Mouse (Mus musculus): Measurements from ENCODE around the gene Rps27rt. TPM values are rescaled to one million over a fixed set of nuclear protein-coding genes. Genes with fewer than 3 reads are reported as not detected.

Gene Rps27rt
- polyA plus RNA-seq, 1 experiment from 2014 or later: 226 TPM

DNA sequence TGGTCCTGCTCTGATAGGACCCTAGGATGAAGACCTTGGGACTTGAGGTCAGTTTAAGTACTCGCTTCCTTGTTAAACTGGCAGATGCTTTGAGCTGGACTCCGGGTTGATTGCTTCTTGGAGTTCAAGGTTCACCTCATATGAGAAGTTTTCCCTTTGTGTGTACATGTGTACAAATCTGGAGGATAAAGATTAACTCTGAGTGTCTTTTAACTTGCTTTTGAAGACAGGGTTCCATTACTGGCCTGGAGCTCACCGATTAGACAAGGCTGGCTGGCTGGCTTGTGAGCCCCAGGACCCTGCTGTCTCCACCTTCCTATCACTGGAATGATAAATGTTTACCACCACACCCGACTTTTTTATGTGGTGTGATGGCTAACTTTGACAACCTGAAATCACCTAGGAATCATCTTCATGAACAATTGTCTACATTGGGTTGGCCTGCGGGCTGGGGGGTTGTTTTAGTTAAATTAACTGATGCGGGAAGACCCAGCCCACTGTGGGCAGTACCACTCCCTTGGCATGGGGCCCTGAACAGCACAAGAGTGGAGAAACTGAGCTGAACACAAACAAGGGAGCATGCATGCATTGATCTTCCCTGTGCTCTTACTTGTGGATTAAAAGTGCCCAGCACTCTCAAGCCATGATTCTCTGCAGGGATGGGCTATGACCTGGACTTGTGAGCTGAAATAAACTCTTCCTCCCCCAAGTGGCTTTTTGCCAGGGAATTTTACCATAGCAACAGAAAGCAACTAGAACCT, 16.7 kb upstream of the Rps27rt start:
- H3K36me3 ChIP-seq: no peaks in the 10 kb centered on the region
- no peaks in the 10 kb centered on the region for H3K9me3 ChIP-seq (replicated peaks)
- DNase-seq (ENCODE audit: low spot score): no peak
- no peaks in the 10 kb centered on the region for H3K27me3 ChIP-seq (ENCODE audit: low read depth, poor library complexity, severe bottlenecking)
- no peaks in the 10 kb centered on the region for H3K4me1 ChIP-seq
- 90% methylated on average over 6 of the region's 6 CpGs for WGBS
- no peak overlapping the region for H3K4me3 ChIP-seq
- H3K27ac ChIP-seq: no peak overlapping the region

DNA sequence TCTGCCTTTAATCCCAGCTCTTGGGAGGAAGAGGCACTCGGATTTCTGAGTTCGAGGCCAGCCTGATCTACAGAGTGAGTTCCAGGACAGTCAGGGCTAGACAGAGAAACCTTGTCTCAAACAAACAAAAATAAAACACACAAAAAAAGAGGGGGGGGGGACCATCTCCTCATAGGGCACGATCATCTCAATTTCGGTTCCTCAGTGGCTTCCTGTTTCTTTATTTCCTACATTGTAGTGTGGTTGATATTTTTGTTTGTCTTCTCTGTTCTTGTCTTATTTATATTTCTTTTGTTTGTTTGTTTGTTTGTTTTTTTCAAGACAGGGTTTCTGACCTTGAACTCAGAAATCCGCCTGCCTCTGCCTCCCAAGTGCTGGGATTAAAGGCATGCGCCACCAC, 13.9 kb upstream of the Rps27rt start:
- Histone ChIP-seq H3K9me3 (replicated peaks) (no peaks in the 10 kb centered on the region), H3K4me1 (no peaks in the 10 kb centered on the region), H3K36me3 (no peaks in the 10 kb centered on the region), H3K4me3 (no peak overlapping the region), H3K27ac (no peak overlapping the region), H3K27me3 (ENCODE audit: low read depth, poor library complexity, severe bottlenecking) (no peaks in the 10 kb centered on the region)
- no peak for DNase-seq (ENCODE audit: low spot score)
- 96% methylated on average over 6 of the region's 6 CpGs for WGBS

DNA sequence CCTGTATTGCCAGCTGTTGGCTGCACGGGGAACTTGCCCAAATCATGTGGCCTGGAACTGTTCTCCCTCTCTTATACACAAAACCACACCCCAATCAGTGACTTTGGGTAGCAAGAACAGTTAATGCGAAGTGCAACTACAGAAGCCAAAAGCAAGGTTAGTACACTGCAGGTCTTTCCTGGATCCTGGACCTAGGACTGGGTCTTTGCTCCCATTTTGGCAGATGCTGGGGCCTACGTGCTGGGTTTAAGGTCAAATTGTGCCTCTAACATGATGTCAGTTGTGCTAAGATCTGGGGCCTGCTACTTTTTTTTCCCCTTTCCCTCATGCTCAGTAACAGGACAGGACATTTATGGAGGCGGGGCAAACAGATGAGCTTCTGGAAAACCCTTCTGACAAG, 13.2 kb upstream of the Rps27rt start:
- H3K27ac ChIP-seq: no peak overlapping the region
- no peaks in the 10 kb centered on the region for H3K36me3 ChIP-seq
- WGBS: 90% methylated on average over 4 of the region's 4 CpGs
- H3K9me3 ChIP-seq (replicated peaks): no peaks in the 10 kb centered on the region
- H3K4me3 ChIP-seq: no peak overlapping the region
- H3K4me1 ChIP-seq: no peaks in the 10 kb centered on the region
- H3K27me3 ChIP-seq (ENCODE audit: low read depth, poor library complexity, severe bottlenecking): no peaks in the 10 kb centered on the region
- no peak for DNase-seq (ENCODE audit: low spot score)

DNA sequence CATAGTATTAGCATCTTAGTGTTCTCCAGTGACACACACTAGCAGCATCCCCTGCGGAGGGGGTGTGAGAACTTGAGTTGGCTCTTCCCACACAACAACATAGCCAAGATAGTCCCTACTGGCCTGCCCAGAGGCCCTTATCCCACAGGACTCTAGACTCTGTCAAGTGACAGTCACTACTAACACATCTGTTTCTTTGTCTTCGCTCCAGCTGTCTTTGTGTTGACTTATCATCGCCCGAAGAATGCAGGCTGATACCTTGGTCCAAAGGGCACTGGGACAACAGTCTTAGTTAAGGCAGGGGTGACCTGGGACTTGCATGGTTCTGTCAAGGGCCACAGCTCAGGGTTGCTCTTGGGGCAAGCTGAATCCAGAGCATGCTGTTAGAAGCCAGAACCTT, 12.7 kb upstream of the Rps27rt start:
- no peak for DNase-seq (ENCODE audit: low spot score)
- no peaks in the 10 kb centered on the region for H3K27me3 ChIP-seq (ENCODE audit: low read depth, poor library complexity, severe bottlenecking)
- no peaks in the 10 kb centered on the region for H3K36me3 ChIP-seq
- no peaks in the 10 kb centered on the region for H3K4me1 ChIP-seq
- no peak overlapping the region for H3K4me3 ChIP-seq
- WGBS: 93% methylated on average over 4 of the region's 4 CpGs
- no peak overlapping the region for H3K27ac ChIP-seq
- H3K9me3 ChIP-seq (replicated peaks): no peaks in the 10 kb centered on the region

DNA sequence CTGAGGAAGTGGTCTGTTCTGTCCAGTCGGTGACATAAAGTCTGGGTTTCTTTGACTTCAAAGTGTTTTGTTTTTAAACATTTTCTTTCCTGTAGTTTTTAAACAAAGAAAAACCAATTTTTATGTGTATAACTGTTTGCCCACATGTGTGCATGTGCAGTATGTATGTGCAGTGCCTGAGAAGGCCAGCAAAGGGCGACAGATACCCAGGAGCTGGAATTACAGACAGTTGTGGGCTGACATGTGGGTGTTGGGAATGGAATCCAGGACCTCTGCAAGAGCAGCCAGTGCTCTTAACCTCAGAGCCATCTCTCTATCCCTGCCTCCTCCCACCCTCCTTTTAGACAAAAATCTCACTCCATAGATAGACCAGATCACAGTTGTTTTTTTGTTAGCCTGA, 10.0 kb upstream of the Rps27rt start:
- no peaks in the 10 kb centered on the region for H3K27me3 ChIP-seq (ENCODE audit: low read depth, poor library complexity, severe bottlenecking)
- 92% methylated on average over 2 of the region's 2 CpGs for WGBS
- no peaks in the 10 kb centered on the region for H3K9me3 ChIP-seq (replicated peaks)
- H3K4me1 ChIP-seq: no peaks in the 10 kb centered on the region
- no peak overlapping the region for H3K4me3 ChIP-seq
- H3K27ac ChIP-seq: no peak overlapping the region
- no peak for DNase-seq (ENCODE audit: low spot score)
- H3K36me3 ChIP-seq: no peaks in the 10 kb centered on the region

DNA sequence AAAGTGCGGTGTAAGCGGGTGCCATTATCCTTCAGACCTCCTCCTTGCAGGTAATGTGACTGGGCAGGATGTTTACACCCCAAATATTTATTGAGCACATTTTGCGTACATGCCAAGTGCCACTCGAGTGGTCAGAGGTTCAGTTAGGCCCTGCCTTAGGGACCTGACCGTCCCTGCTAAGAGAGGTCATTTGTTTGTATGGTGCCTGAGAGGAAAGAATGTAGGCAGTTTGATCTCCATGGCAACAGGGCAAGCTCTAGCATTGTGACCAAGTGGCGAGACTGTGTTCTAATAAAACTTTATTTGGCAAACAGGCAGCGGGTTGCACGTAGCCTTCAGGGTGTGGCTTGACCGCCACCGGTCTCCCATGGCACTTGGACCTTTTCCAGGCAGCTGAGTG, 7.9 kb upstream of the Rps27rt start:
- no peak for DNase-seq (ENCODE audit: low spot score)
- Histone ChIP-seq H3K27ac (no peak overlapping the region), H3K36me3 (no peaks in the 10 kb centered on the region), H3K9me3 (replicated peaks) (no peaks in the 10 kb centered on the region), H3K4me3 (no peak overlapping the region), H3K4me1 (no peaks in the 10 kb centered on the region), H3K27me3 (ENCODE audit: low read depth, poor library complexity, severe bottlenecking) (no peaks in the 10 kb centered on the region)
- 85% methylated on average over 10 of the region's 10 CpGs for WGBS

DNA sequence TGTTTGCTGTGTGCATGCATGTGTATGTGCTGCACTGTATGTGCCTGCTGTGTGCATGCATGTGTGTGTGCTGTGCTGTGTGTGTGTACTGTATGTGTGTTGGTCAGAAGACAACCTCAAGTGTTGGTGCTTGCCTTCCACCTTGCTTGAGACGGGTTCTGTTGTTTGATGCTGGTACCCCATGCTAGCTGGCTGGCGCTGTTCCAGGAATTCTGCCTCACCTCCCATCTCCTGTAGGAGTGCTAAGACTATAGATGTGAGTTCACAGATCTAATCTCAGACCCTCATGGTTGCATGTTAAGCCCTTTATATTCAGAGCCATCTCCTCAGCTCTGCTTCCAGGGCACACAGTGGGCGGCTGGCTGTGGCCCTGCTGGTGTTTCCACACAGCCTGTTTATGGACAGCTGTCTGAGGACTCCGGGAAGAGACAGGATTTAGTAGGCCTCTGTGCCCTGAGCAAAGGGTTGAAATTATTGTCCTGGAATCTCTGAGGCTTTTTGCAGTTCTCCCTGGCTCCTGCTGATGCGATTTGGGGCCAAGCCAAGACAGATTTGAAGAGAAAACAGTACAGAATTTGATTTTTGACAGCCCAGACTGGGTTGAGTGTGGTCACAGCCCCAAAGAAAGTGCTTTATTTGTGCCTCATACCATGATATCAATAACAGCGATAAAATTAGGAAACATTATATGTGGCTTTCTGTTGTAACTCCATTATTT, 6.2 kb upstream of the Rps27rt start:
- H3K4me1 ChIP-seq: no peaks in the 10 kb centered on the region
- no peak overlapping the region for H3K4me3 ChIP-seq
- no peak for DNase-seq (ENCODE audit: low spot score)
- no peaks in the 10 kb centered on the region for H3K27me3 ChIP-seq (ENCODE audit: low read depth, poor library complexity, severe bottlenecking)
- 85% methylated on average over 6 of the region's 6 CpGs for WGBS
- H3K9me3 ChIP-seq (replicated peaks): no peaks in the 10 kb centered on the region
- H3K27ac ChIP-seq: no peak overlapping the region
- H3K36me3 ChIP-seq: no peaks in the 10 kb centered on the region

DNA sequence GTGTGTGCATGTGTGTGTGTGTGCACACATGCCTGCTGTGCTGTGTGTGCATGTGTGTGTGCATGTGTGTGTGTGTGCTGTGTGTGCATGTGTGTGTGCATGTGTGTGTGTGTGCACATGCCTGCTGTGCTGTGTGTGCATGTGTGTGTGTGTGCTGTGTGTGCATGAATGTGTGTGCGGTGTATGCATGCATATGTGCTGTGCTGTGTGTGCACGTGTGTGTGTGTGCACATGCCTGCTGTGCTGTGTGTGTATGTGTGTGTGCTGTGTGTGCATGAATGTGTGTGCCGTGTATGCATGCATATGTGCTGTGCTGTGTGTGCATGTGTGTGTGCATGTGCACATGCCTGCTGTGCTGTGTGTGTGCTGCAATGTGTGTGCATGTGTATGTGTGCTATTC, 5.5 kb upstream of the Rps27rt start:
- no peaks in the 10 kb centered on the region for H3K36me3 ChIP-seq
- H3K9me3 ChIP-seq (replicated peaks): no peaks in the 10 kb centered on the region
- no peak overlapping the region for H3K4me3 ChIP-seq
- WGBS: 91% methylated on average over 3 of the region's 3 CpGs
- no peak overlapping the region for H3K27ac ChIP-seq
- no peaks in the 10 kb centered on the region for H3K27me3 ChIP-seq (ENCODE audit: low read depth, poor library complexity, severe bottlenecking)
- no peaks in the 10 kb centered on the region for H3K4me1 ChIP-seq
- DNase-seq (ENCODE audit: low spot score): no peak

DNA sequence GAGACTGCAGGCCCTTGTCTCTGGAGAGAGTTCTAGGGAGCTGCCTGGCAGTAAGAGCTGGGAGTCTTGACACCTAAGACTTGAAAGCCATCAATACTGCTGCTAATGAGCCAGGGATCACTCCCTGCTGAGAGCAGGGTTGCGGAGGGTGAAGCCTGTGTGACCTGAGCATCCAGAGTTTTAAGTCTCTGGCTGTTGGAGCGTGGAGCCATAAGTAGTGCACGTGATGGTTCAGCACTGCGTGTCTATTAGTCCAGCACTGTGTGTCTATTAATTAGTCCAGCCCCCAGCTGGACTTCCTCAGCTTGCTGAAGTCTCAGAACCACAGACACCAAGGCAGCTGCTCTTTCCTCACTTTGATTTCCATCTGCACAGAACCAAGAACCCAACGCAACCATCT, 3.8 kb upstream of the Rps27rt start:
- no peaks in the 10 kb centered on the region for H3K27me3 ChIP-seq (ENCODE audit: low read depth, poor library complexity, severe bottlenecking)
- H3K36me3 ChIP-seq: no peaks in the 10 kb centered on the region
- 86% methylated on average over 5 of the region's 5 CpGs for WGBS
- DNase-seq (ENCODE audit: low spot score): no peak
- H3K27ac ChIP-seq: no peak overlapping the region
- no peaks in the 10 kb centered on the region for H3K4me1 ChIP-seq
- no peak overlapping the region for H3K4me3 ChIP-seq
- H3K9me3 ChIP-seq (replicated peaks): no peaks in the 10 kb centered on the region

DNA sequence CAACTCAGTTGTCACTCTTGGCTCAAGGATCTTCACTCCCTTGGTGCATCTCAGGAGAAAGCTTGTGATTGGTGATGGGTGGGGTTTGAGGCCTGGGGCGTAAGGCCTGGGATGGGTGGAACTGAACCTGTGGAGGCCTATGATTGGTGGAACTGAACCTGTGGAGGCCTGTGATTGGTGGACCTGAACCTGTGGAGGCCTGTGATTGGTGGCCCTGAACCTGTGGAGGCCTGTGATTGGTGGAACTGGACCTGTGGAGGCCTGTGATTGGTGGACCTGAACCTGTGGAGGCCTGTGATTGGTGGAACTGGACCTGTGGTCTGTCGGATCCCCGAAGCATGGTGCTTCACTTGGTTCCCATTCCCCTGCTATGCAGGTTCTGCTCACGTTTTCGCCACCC, 3.2 kb upstream of the Rps27rt start:
- 89% methylated on average over 5 of the region's 5 CpGs for WGBS
- Histone ChIP-seq H3K27me3 (ENCODE audit: low read depth, poor library complexity, severe bottlenecking) (peaks cover 2% of the 10 kb centered on the region), H3K4me3 (no peak overlapping the region), H3K36me3 (no peaks in the 10 kb centered on the region), H3K4me1 (no peaks in the 10 kb centered on the region), H3K27ac (no peak overlapping the region), H3K9me3 (replicated peaks) (no peaks in the 10 kb centered on the region)
- DNase-seq (ENCODE audit: low spot score): no peak

DNA sequence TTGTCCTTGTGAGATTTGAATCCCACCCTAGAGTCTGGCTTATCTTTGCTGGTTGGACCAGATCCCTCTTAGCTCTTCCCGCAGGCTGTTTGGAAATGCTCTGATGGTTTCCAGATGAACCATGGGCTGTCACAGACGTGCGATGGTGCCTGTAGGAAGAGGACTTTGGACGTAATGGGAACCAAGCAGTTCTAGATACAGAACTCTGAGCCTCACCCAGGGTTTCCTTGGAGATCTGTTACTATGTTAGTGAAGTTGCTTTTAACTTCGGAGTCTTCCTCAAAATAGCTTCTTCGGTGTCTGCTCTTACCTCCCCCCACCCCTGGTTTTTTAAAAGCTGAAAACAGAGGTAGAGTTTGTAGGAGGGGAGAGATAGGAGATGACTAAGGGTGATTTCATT, 2.6 kb downstream of the Rps27rt start:
- H3K9me3 ChIP-seq (replicated peaks): no peaks in the 10 kb centered on the region
- H3K27ac ChIP-seq: no peak overlapping the region
- peaks cover 47% of the 10 kb centered on the region for H3K27me3 ChIP-seq (ENCODE audit: low read depth, poor library complexity, severe bottlenecking)
- no peak for DNase-seq (ENCODE audit: low spot score)
- H3K4me3 ChIP-seq: 0 out of 2 replicates have a peak overlapping the region, but pooled peaks have one; percentile 91
- no peaks in the 10 kb centered on the region for H3K36me3 ChIP-seq
- WGBS: 52% methylated on average over 6 of the region's 6 CpGs
- peaks cover 20% of the 10 kb centered on the region for H3K4me1 ChIP-seq

DNA sequence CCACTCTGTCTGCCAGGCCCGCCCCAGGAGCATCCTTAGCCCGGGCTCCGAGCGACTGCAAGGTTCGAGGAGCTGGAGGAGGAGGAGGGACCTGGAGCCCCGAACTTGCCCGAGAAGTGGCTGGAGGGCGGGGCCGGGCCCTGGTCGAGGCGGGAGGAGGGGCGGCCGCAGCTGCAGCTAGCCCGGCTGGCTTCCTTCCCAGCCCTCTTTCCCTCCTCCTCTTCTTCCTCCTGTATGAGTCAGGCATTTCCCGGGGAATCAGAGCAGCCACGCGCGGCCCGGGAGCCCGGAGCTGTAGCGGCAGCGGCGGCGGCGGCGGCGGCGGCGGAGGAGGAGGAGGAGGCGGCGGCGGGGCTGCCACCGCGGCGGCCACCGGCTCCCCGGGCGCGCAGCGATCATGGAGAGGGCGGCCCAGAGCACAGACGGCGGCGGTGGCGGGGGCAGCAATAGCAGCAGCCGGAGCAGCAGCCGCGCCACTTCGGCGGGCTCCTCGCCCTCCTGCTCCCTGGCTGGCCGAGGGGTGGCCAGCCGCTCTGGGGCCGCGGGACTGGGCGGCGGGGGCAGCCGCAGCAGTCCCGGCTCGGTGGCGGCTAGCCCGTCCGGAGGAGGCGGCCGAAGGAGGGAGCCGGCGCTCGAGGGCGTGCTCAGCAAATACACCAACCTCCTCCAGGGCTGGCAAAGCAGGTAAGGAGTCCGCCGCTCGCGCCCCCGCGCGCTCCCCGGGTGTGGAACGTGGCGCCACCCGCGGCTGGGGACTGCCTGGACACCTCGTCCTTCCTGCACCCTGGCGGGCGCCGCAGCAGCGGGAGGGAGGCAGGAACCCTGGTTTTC, 4.0 kb downstream of the Rps27rt start, which contains the start of gene Osbpl10:
Gene Osbpl10, plus strand, starts transcription at position 289 of the 831 bp plus-strand sequence.
- H3K27me3 ChIP-seq (ENCODE audit: low read depth, poor library complexity, severe bottlenecking): peaks cover 47% of the 10 kb centered on the region
- no peaks in the 10 kb centered on the region for H3K9me3 ChIP-seq (replicated peaks)
- WGBS: 1% methylated on average over 68 of the region's 86 CpGs
- peak; percentile 83 for DNase-seq (ENCODE audit: low spot score)
- peaks cover 20% of the 10 kb centered on the region for H3K4me1 ChIP-seq
- H3K4me3 ChIP-seq: peak within 1 kb of the TSS; percentile 91
- H3K27ac ChIP-seq: peak within 1 kb of the TSS; percentile 93
- H3K36me3 ChIP-seq: no peaks in the 10 kb centered on the region

All from limb, embryonic 10.5 days (tissue).